In genomic region chr2:160244866-160245265, GRCm38 (mm10) we compare ENCODE assay signal across 26 mouse cellular contexts.
DNase-seq lines count a peak whose midpoint lies in the region; ATAC-seq and TF ChIP-seq lines count a peak whose summit lies in the region.
"Had no signal": no experiment of that assay in that cellular context is flagged by ENCODE, and none has a peak within 500 bp of the region (broad histone marks: within the 10 kb centered on the region; RNA-seq: fewer than 3 reads in every experiment).

No protein-coding gene starts in this region.

- in situ Hi-C loops in ES-E14 (cut with MboI; ENCODE audit: low sequenced_read_pairs in 2 of 2, unreplicated experiment in 2 of 2) = no loop called here

- H3K9me3 ChIP-seq in hindbrain, postnatal 0 days (ENCODE audit: low read length) = no peaks in the 10 kb centered on the region
- no peaks in the 10 kb centered on the region for H3K9me3 ChIP-seq in hindbrain, embryonic 14.5 days (ENCODE audit: control insufficient read depth, low read length)
- no peaks in the 10 kb centered on the region for H3K9me3 ChIP-seq in ES-E14 (ENCODE audit: control insufficient read depth, insufficient read depth, low read depth, low read length)
- H3K9me3 ChIP-seq in midbrain, embryonic 13.5 days = no peaks in the 10 kb centered on the region
- no peaks in the 10 kb centered on the region for H3K9me3 ChIP-seq in heart, embryonic 11.5 days (replicated peaks; ENCODE audit: control insufficient read depth, low read length)
- H3K9me3 ChIP-seq: limb, embryonic 15.5 days; liver, embryonic 13.5 days had no signal

- H3K27ac ChIP-seq in hindbrain, postnatal 0 days = no peak overlapping the region
- no peak overlapping the region for H3K27ac ChIP-seq in hindbrain, embryonic 14.5 days
- H3K27ac ChIP-seq in ES-E14 (ENCODE audit: insufficient read depth, low read depth, low read length, poor library complexity, severe bottlenecking) = no peak overlapping the region
- H3K27ac ChIP-seq in midbrain, embryonic 13.5 days = no peak overlapping the region
- H3K27ac ChIP-seq in heart, embryonic 11.5 days (ENCODE audit: low read depth, low read length) = no peak overlapping the region
- H3K27ac ChIP-seq: heart, adult 2 months; layer of hippocampus, adult 2 months; limb, embryonic 15.5 days; liver, embryonic 13.5 days had no signal

- no peak overlapping the region for H3K9ac ChIP-seq in hindbrain, postnatal 0 days (replicated peaks; ENCODE audit: low read length)
- H3K9ac ChIP-seq in hindbrain, embryonic 14.5 days = no peak overlapping the region
- no peak overlapping the region for H3K9ac ChIP-seq in ES-E14 (ENCODE audit: insufficient read depth, low read depth, low read length, poor library complexity, severe bottlenecking)
- no peak overlapping the region for H3K9ac ChIP-seq in midbrain, embryonic 13.5 days (replicated peaks)
- no peak overlapping the region for H3K9ac ChIP-seq in heart, embryonic 11.5 days (ENCODE audit: low read depth, low read length)
- H3K9ac ChIP-seq: limb, embryonic 15.5 days; liver, embryonic 13.5 days had no signal

- H3K4me1 ChIP-seq in hindbrain, postnatal 0 days (ENCODE audit: insufficient read depth, low read length) = no peaks in the 10 kb centered on the region
- H3K4me1 ChIP-seq in hindbrain, embryonic 14.5 days (replicated peaks; ENCODE audit: control insufficient read depth, insufficient read depth, low read length) = peaks cover 12% of the 10 kb centered on the region; the same call in 1 of the 2 replicates
- H3K4me1 ChIP-seq in ES-E14 (ENCODE audit: control insufficient read depth in 2 of 2, insufficient read depth in 2 of 2, low read length in 2 of 2, poor library complexity in 1 of 2) = no peaks in the 10 kb centered on the region
- peaks cover 18% of the 10 kb centered on the region for H3K4me1 ChIP-seq in midbrain, embryonic 13.5 days (replicated peaks)
- H3K4me1 ChIP-seq in heart, embryonic 11.5 days (ENCODE audit: control insufficient read depth, insufficient read depth, low read length) = peaks cover 15% of the 10 kb centered on the region

- no peak for TF ChIP-seq CTCF in hindbrain, postnatal 0 days (IDR thresholded peaks at IDR 0.05; ENCODE audit: low read depth)

- WGBS in hindbrain, postnatal 0 days = 17% methylated on average over 7 of the region's 7 CpGs
- 18% methylated on average over 7 of the region's 7 CpGs for WGBS in hindbrain, embryonic 14.5 days
- WGBS in midbrain, embryonic 13.5 days = 6% methylated on average over 7 of the region's 7 CpGs
- 36% methylated on average over 7 of the region's 7 CpGs for WGBS in heart, embryonic 11.5 days (ENCODE audit: insufficient replicate concordance)

- H3K4me2 ChIP-seq in hindbrain, postnatal 0 days (ENCODE audit: low read depth, low read length) = no peak overlapping the region
- H3K4me2 ChIP-seq in hindbrain, embryonic 14.5 days (replicated peaks) = no peak overlapping the region
- peak overlapping the region; percentile 11; the same call in 1 of the 2 replicates for H3K4me2 ChIP-seq in midbrain, embryonic 13.5 days (replicated peaks)
- no peak overlapping the region for H3K4me2 ChIP-seq in heart, embryonic 11.5 days
- H3K4me2 ChIP-seq: limb, embryonic 15.5 days; liver, embryonic 13.5 days had no signal

- H3K4me3 ChIP-seq in hindbrain, postnatal 0 days (ENCODE audit: low read length) = no peak overlapping the region
- no peak overlapping the region for H3K4me3 ChIP-seq in hindbrain, embryonic 14.5 days (replicated peaks; ENCODE audit: low read length)
- H3K4me3 ChIP-seq in ES-E14 (ENCODE audit: insufficient read depth in 1 of 2, low read depth in 1 of 2, low read length in 2 of 2, poor library complexity in 1 of 2, severe bottlenecking in 1 of 2) = no peak overlapping the region
- no peak overlapping the region for H3K4me3 ChIP-seq in midbrain, embryonic 13.5 days (replicated peaks)
- no peak overlapping the region for H3K4me3 ChIP-seq in heart, embryonic 11.5 days (ENCODE audit: low read depth, low read length)
- H3K4me3 ChIP-seq: erythroblast, embryonic 14.5 days; heart, adult 2 months; layer of hippocampus, adult 2 months; limb, embryonic 15.5 days; liver, embryonic 13.5 days had no signal

- no peaks in the 10 kb centered on the region for H3K36me3 ChIP-seq in hindbrain, postnatal 0 days (ENCODE audit: insufficient read depth, low read length)
- H3K36me3 ChIP-seq in hindbrain, embryonic 14.5 days (replicated peaks; ENCODE audit: control insufficient read depth, insufficient read depth) = no peaks in the 10 kb centered on the region
- H3K36me3 ChIP-seq in ES-E14 (ENCODE audit: control insufficient read depth, insufficient read depth, low read length, poor library complexity, severe bottlenecking) = no peaks in the 10 kb centered on the region
- H3K36me3 ChIP-seq in midbrain, embryonic 13.5 days = no peaks in the 10 kb centered on the region
- no peaks in the 10 kb centered on the region for H3K36me3 ChIP-seq in heart, embryonic 11.5 days (ENCODE audit: control insufficient read depth, insufficient read depth, low read length)
- H3K36me3 ChIP-seq: limb, embryonic 15.5 days; liver, embryonic 13.5 days had no signal

- peak; percentile 13 for DNase-seq in hindbrain, postnatal 0 days (ENCODE audit: low spot score)
- no peak for DNase-seq in hindbrain, embryonic 14.5 days (ENCODE audit: low spot score)
- no peak for DNase-seq in ES-E14 (ENCODE audit: low read depth, low spot score)
- DNase-seq in brain, adult 2 months (ENCODE audit: low read depth, low spot score) = peak; percentile 18
- DNase-seq in frontal cortex, postnatal 25 days (ENCODE audit: low spot score in 2 of 2) = no peak
- no peak for DNase-seq in cerebellum, postnatal 14 days
- DNase-seq: adrenal gland, adult 2 months; B cell, adult 2 months; cerebellum, adult 11 months; cerebellum, adult 9-10 months; heart, adult 2 months; heart, postnatal 14 days; kidney, postnatal 25 days; left cerebral cortex, postnatal 4 days; liver, embryonic 13.5 days; lung, adult 2 months; right cerebral cortex, adult 18-20 months; spleen, adult 18-20 months; thymus, postnatal 14 days had no signal

- no peak for ATAC-seq in hindbrain, postnatal 0 days
- no peak for ATAC-seq in hindbrain, embryonic 14.5 days (ENCODE audit: low FRiP score)
- ATAC-seq in midbrain, embryonic 13.5 days = no peak
- ATAC-seq in heart, embryonic 11.5 days (replicated peaks; ENCODE audit: insufficient number of reproducible peaks, low FRiP score, low TSS enrichment) = no peak
- ATAC-seq: activated CD4-positive, CD25-positive, alpha-beta regulatory T cell, adult 4 months; intestine, postnatal 0 days had no signal

- peaks cover 4% of the 10 kb centered on the region; the same call in 1 of the 2 replicates for H3K27me3 ChIP-seq in hindbrain, postnatal 0 days (ENCODE audit: insufficient read depth, low read length)
- peaks cover 4% of the 10 kb centered on the region; the same call in 1 of the 2 replicates for H3K27me3 ChIP-seq in hindbrain, embryonic 14.5 days (ENCODE audit: control insufficient read depth, insufficient read depth, low read length)
- peaks cover 6% of the 10 kb centered on the region; the same call in 1 of the 2 replicates for H3K27me3 ChIP-seq in midbrain, embryonic 13.5 days
- H3K27me3 ChIP-seq in heart, embryonic 11.5 days (ENCODE audit: control insufficient read depth, insufficient read depth, low read length) = no peaks in the 10 kb centered on the region
- H3K27me3 ChIP-seq: liver, embryonic 13.5 days had no signal

TF ChIP-seq in ES-E14, 5 proteins besides CTCF, POLR2A, EP300 and RAD21:
- peak; percentile 27; the same call in 1 of the 2 replicates for TF ChIP-seq ZNF384 (IDR thresholded peaks at IDR 0.05; ENCODE audit: low read depth, low read length)
- no peak for TF ChIP-seq HCFC1 (IDR thresholded peaks at IDR 0.05; ENCODE audit: borderline replicate concordance, insufficient read depth, low read length)
TF ChIP-seq in ES-E14: peak in this region for 1.

Comparison
In these comparisons a context has a peak if more than half of its experiments do, and no peak if none do; other contexts are left out.
1. DNase-seq: peak in hindbrain, postnatal 0 days (single experiment) and brain, adult 2 months (single experiment); none in hindbrain, embryonic 14.5 days (single experiment), ES-E14 (single experiment), frontal cortex, postnatal 25 days (0 of 2) and cerebellum, postnatal 14 days (0 of 2).